Mouse (Mus musculus) MN1 (cell line): Measurements from ENCODE around the gene Arhgap22.

ENCODE experiments used
- DNase-seq: peaks from one replicate; pipeline ENCODE4 v3.0.0-alpha.2; 2016; ENCODE audit warnings: low spot score

Gene Arhgap22

GRCm38 (mm10) chr14:33213823-33214766 lies at the start of gene Arhgap22:
Gene Arhgap22 (plus strand): TSS chr14:33214026.
- peak; percentile 90 for DNase-seq

- no peak for DNase-seq
These were observed 45.1 kb upstream of the Arhgap22 start for GRCm38 (mm10) chr14:33168750-33169149.

GRCm38 (mm10) chr14:33171942-33172341 lies 41.9 kb upstream of the Arhgap22 start:
- no peak for DNase-seq

- no peak for DNase-seq
These were observed 38.6 kb upstream of the Arhgap22 start for GRCm38 (mm10) chr14:33175059-33175821.

GRCm38 (mm10) chr14:33180102-33180501 lies 33.7 kb upstream of the Arhgap22 start:
- no peak for DNase-seq

GRCm38 (mm10) chr14:33185068-33185800 lies 28.6 kb upstream of the Arhgap22 start, which contains the start of gene Wdfy4:
Gene Wdfy4 (minus strand): TSS chr14:33185508.
- no peak for DNase-seq

GRCm38 (mm10) chr14:33187201-33187600 lies 26.6 kb upstream of the Arhgap22 start:
- DNase-seq, result no peak

GRCm38 (mm10) chr14:33189230-33189629 lies 24.6 kb upstream of the Arhgap22 start:
- DNase-seq, result no peak

- DNase-seq, result no peak
These were observed 23.9 kb upstream of the Arhgap22 start for GRCm38 (mm10) chr14:33189849-33190423.

- DNase-seq, result no peak
These were observed 23.2 kb upstream of the Arhgap22 start for GRCm38 (mm10) chr14:33190646-33191045.

GRCm38 (mm10) chr14:33193762-33194161 lies 20.1 kb upstream of the Arhgap22 start:
- DNase-seq, result no peak

- DNase-seq, result no peak
These were observed 19.6 kb upstream of the Arhgap22 start for GRCm38 (mm10) chr14:33194241-33194640.

GRCm38 (mm10) chr14:33202161-33202560 lies 11.7 kb upstream of the Arhgap22 start:
- DNase-seq, result no peak

- DNase-seq, result no peak
These were observed 10.9 kb upstream of the Arhgap22 start for GRCm38 (mm10) chr14:33202885-33203284.

GRCm38 (mm10) chr14:33203777-33204176 lies 10.0 kb upstream of the Arhgap22 start:
- DNase-seq, result no peak

GRCm38 (mm10) chr14:33205280-33205965 lies 8.4 kb upstream of the Arhgap22 start:
- peak; percentile 14 for DNase-seq

- DNase-seq, result no peak
These were observed 6.8 kb upstream of the Arhgap22 start for GRCm38 (mm10) chr14:33207011-33207410.

GRCm38 (mm10) chr14:33208331-33208730 lies 5.5 kb upstream of the Arhgap22 start:
- DNase-seq, result no peak

GRCm38 (mm10) chr14:33210806-33211205 lies 3.0 kb upstream of the Arhgap22 start:
- no peak for DNase-seq

- DNase-seq, result no peak
These were observed 1.4 kb upstream of the Arhgap22 start for GRCm38 (mm10) chr14:33212271-33212957.

GRCm38 (mm10) chr14:33212958-33213309 lies 892 bp upstream of the Arhgap22 start:
- no peak for DNase-seq
